Mouse (Mus musculus) spleen, adult 2 months (tissue): ENCODE measurements around the gene Rrh. TPM values are rescaled to one million over a fixed set of nuclear protein-coding genes. Genes with fewer than 3 reads are reported as not detected.
A peak's percentile ranks its signal among the peaks of the same experiment; 100 is the strongest.

Experiments
- DNase-seq, 2 experiments: peaks; one replicate each; pipeline versions ENCODE4 v3.0.0 to v3.0.0-alpha.2; 2012 to 2021; ENCODE audit warnings: low spot score in 2 of 2, low read depth in 1 of 2
- H3K27ac ChIP-seq: fragments of 200-500 bp; 2 replicates; pipeline ENCODE4 v1.5.1; 2012; ENCODE audit warnings: low read length, inconsistent platforms; ENCODE audit not compliant: insufficient read depth
- H3K27me3 ChIP-seq: fragments of 200-500 bp; 2 replicates; pipeline ENCODE4 v1.6.1; 2012; ENCODE audit warnings: mild to moderate bottlenecking, moderate library complexity, low read length, inconsistent platforms; ENCODE audit not compliant: control insufficient read depth, insufficient read depth
- H3K36me3 ChIP-seq: fragments of 200-500 bp; 2 replicates; pipeline ENCODE4 v1.6.1; 2012; ENCODE audit warnings: mild to moderate bottlenecking, low read length, inconsistent platforms; ENCODE audit not compliant: control insufficient read depth, insufficient read depth
- H3K4me1 ChIP-seq: fragments of 200-500 bp; 2 replicates; pipeline ENCODE4 v1.6.1; 2011; ENCODE audit warnings: inconsistent platforms; ENCODE audit not compliant: control insufficient read depth, insufficient read depth, insufficient read length
- H3K4me3 ChIP-seq: fragments of 200-500 bp; 2 replicates; pipeline ENCODE4 v1.5.1; 2011; ENCODE audit warnings: mild to moderate bottlenecking, inconsistent platforms; ENCODE audit not compliant: insufficient read depth, insufficient read length; ENCODE audit errors: extremely low read depth
- CTCF ChIP-seq: fragments of 200-500 bp; IDR thresholded peaks from 2 replicates; pipeline ENCODE4 v1.5.1; 2011; ENCODE audit warnings: mild to moderate bottlenecking, inconsistent platforms; ENCODE audit not compliant: insufficient read depth, insufficient read length, insufficient replicate concordance; ENCODE audit errors: extremely low read depth
- POLR2A ChIP-seq: fragments of 200-500 bp; IDR thresholded peaks from 2 replicates; pipeline ENCODE4 v1.6.1; 2011; ENCODE audit warnings: low read depth, low read length, inconsistent platforms
- WGBS: fragments of 180-500 bp; shearing (Covaris S2); methylation state at CpG from one replicate; pipeline ENCODE4 v1.1.7; 2018; 5-methylcytosine and 5-hydroxymethylcytosine counted together
- polyA plus RNA-seq: library from polyadenylated mRNA; depleted of rRNA; stranded (reverse); fragments of >200 nt; gene quantifications from 2 replicates; pipeline ENCODE4 v1.2.3, GENCODE M21; 2012

The Rrh gene
- polyA plus RNA-seq, 1 experiment: 0.02 TPM

DNA sequence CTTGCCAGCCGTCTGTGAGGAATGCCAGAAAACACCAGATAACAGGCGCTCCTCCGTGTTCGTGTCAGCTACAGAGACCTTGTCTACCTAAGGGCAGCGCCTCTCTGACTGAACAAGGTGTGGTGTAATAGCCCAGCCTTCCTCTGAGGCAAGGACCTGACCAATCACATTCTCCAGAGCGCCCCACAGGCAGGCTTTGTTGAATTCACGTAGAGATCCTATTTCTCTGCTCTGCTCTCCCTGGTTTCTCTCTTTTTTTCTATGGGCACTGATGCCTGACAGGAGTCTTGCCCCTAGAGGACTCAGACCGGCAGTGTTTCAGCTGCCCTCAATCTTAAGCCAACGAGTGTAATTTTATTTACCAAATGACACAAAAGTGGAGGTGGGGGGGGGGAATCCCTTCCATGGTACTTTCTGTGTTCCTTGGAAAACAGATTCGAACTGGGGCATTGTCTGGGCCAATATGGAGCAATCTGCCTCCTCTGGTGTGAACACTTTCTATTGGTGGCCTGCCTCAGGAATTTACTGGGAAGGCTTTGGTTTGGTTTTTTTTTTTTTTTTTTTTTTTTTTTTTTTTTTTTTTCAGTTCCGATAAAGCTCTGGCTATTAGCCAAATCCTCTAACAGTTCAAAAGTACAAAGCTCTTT is 13.8 kb upstream of the Rrh start:
- TF ChIP-seq CTCF (no peak), POLR2A (no peak)
- DNase-seq: peak in 1 of 2 experiments; percentile 11
- H3K27me3 ChIP-seq: no peaks in the 10 kb centered on the region
- 25% methylated on average over 11 of the region's 11 CpGs for WGBS
- H3K36me3 ChIP-seq: no peaks in the 10 kb centered on the region
- H3K4me3 ChIP-seq: no peak overlapping the region
- no peak overlapping the region for H3K27ac ChIP-seq
- no peaks in the 10 kb centered on the region for H3K4me1 ChIP-seq

DNA sequence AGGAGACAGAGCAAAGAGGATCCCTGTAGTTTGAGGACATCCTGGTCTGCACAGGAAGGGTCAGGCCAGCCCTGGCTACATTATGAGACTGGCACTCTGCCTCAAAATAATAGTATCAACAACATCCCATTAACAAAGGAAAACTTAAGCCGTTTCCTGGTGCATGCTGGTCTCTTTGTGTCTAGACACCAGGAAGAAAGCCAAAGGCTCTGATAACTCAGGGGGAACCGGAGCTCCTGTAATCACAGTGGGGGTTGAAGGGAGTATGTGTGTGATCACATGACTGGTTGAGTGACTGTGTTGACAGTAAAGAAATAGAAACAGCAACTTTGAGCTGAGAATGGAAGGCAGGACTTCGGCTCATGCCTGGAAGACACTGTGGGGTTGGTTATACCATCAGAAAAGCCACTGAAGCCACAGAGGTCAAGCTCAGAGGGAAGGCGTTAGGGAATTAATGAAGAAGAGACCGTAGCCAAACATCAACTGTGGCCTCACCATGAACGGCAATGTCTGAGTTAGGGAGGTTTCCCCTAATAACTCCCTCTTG is 13.1 kb upstream of the Rrh start, which contains the start of gene Cfi:
Gene Cfi (plus strand): TSS at position 497 of the 547 bp plus-strand sequence.
- WGBS: 59% methylated on average over 6 of the region's 6 CpGs
- Histone ChIP-seq H3K27ac (no peak within 1 kb of the TSS), H3K36me3 (no peaks in the 10 kb centered on the region), H3K4me1 (no peaks in the 10 kb centered on the region), H3K27me3 (no peaks in the 10 kb centered on the region), H3K4me3 (no peak within 1 kb of the TSS)
- DNase-seq: no peak
- TF ChIP-seq CTCF (no peak), POLR2A (no peak)

DNA sequence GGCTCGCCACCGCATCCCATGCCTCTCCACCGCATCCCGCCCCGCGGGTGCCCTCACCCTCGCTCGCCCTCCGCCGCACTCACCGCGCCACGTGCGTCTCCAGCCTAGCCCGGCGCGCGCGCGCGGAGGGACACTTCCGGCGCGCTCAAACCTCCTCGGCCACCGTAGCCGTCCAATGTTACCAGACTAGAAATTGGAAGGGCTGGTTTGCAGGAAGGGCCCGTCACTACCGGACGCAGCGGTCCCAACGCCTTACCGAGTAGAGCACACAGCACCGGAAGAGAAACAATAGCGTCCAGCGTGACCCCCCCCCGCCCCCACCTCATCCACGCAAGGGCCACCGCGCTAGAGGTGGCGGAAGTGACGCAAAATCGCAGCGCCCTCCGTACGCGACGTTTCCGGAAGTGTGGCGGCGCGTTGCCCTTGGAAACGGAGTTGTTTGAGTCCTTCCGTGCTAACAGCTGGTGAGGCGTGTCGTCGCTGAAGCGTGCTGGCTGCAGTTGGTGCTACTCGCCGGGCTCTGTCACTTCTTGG is 8.7 kb upstream of the Rrh start, which contains the start of gene Gar1:
Gene Gar1 (minus strand): TSS at position 362 of the 534 bp plus-strand sequence.
- peak within 1 kb of the TSS; percentile 72 for H3K4me3 ChIP-seq
- H3K4me1 ChIP-seq: peaks cover 3% of the 10 kb centered on the region; the same call in 1 of the 2 replicates
- TF ChIP-seq POLR2A (no peak), CTCF (no peak)
- peak; percentile 93 to 96 for DNase-seq
- H3K27me3 ChIP-seq: no peaks in the 10 kb centered on the region
- peak within 1 kb of the TSS; percentile 88 for H3K27ac ChIP-seq
- H3K36me3 ChIP-seq: no peaks in the 10 kb centered on the region
- WGBS: 1% methylated on average over 57 of the region's 60 CpGs

DNA sequence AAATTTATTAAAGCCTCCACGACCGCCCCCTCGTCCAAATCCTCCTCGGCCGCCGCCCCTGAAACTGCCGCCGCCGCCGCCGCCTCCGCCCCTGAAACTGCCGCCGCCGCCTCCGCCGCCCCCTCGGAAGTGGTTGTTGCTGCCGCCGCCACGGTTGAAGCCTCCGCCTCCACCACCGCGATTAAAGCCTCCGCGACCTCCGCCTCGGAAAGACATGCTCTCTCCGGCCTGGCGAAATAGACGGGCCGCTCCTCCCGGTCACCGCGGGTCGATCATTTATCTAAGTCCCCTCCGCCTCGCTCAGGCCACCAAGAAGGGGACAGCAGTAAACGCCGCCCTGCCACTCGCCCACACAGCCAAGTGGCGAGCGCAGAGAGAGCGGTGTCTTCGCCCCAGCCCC is 8.2 kb upstream of the Rrh start:
- under 1% methylated on average over 44 of the region's 45 CpGs for WGBS
- H3K4me1 ChIP-seq: peaks cover 3% of the 10 kb centered on the region; the same call in 1 of the 2 replicates
- 0 out of 2 replicates have a peak, but pooled peaks cover 1% of the 10 kb centered on the region for H3K36me3 ChIP-seq
- DNase-seq: peak; percentile 7 to 48
- no peaks in the 10 kb centered on the region for H3K27me3 ChIP-seq
- peak overlapping the region; percentile 72 for H3K4me3 ChIP-seq
- no peak for TF ChIP-seq CTCF
- TF ChIP-seq POLR2A: no peak
- peak overlapping the region; percentile 88 for H3K27ac ChIP-seq

DNA sequence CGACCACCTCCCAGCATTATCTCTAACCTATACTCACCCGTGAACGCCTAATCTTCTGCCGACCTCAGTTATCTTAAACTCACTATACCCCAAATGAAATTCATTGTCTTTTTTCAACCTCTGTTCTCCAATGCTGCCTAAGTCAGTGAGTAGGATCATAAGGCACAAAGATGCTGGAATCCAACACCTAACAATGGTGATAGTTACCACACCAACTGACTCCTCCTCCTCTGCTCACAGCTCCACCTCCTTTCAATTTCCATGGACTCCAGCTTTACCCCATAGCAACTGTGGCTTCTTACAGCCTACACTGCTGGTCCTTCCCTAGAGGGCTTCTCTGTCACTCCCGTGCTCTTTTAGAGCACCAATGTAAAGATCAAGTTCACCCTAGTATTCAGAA is 5.3 kb upstream of the Rrh start:
- Histone ChIP-seq H3K27me3 (no peaks in the 10 kb centered on the region), H3K36me3 (peaks cover 10% of the 10 kb centered on the region), H3K4me3 (no peak overlapping the region), H3K4me1 (peaks cover 3% of the 10 kb centered on the region; the same call in 1 of the 2 replicates), H3K27ac (no peak overlapping the region)
- DNase-seq: no peak
- no peak for TF ChIP-seq CTCF
- TF ChIP-seq POLR2A: no peak
- 98% methylated on average over 5 of the region's 5 CpGs for WGBS

DNA sequence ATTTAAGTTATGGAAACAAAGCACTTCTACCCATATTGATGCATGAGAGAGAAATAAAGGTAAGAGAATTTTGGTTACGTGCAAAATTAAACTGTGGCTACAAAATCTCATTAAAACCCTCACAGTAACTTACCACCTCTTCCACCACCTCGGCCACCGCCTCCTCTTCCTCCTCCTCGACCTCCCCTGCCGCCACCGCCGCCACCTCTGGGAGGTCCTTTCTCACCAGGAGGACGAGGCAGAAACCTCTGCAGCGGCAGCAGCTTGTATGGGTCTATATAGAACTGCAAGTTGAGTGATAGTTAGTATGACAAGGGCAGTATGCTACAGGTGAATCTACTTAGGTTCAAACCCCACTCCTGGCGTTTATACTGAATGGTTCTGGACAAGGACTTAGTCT is 4.3 kb upstream of the Rrh start:
- Histone ChIP-seq H3K27me3 (no peaks in the 10 kb centered on the region), H3K36me3 (peaks cover 10% of the 10 kb centered on the region), H3K4me3 (no peak overlapping the region), H3K27ac (no peak overlapping the region), H3K4me1 (peaks cover 3% of the 10 kb centered on the region; the same call in 1 of the 2 replicates)
- WGBS: 89% methylated on average over 10 of the region's 10 CpGs
- DNase-seq: no peak
- TF ChIP-seq POLR2A (no peak), CTCF (no peak)
